Mouse (Mus musculus): ENCODE data around the gene Tmcc1. TPM values are rescaled to one million over a fixed set of nuclear protein-coding genes. Genes with fewer than 3 reads are reported as not detected.
"Not testable (repeated sequence)": the region's sequence is repeated elsewhere in the genome, so short reads cannot be mapped to it uniquely, and the experiment has no call there.

Tmcc1 gene
- polyA plus RNA-seq, 1 experiment from 2014 or later = 28.8 TPM

GRCm38 (mm10) chr6:116070558-116070957, 122.7 kb downstream of the Tmcc1 start:
- H3K27ac ChIP-seq = no peak overlapping the region
- no peaks in the 10 kb centered on the region for H3K9me3 ChIP-seq
- H3K27me3 ChIP-seq (replicated peaks) = no peaks in the 10 kb centered on the region
- peaks cover 17% of the 10 kb centered on the region for H3K4me1 ChIP-seq
- H3K36me3 ChIP-seq (replicated peaks) = no peaks in the 10 kb centered on the region
- 94% methylated on average over 3 of the region's 3 CpGs for WGBS
- no peak for ATAC-seq (replicated peaks)
- H3K4me3 ChIP-seq = no peak overlapping the region
- H3K4me2 ChIP-seq = no peak overlapping the region
- H3K9ac ChIP-seq = no peak overlapping the region

- Histone ChIP-seq H3K27me3 (replicated peaks) (no peaks in the 10 kb centered on the region), H3K9me3 (no peaks in the 10 kb centered on the region), H3K27ac (no peak overlapping the region), H3K9ac (no peak overlapping the region), H3K4me3 (no peak overlapping the region), H3K4me1 (0 out of 2 replicates have a peak, but pooled peaks cover 2% of the 10 kb centered on the region), H3K4me2 (no peak overlapping the region), H3K36me3 (replicated peaks) (no peaks in the 10 kb centered on the region)
- no peak for ATAC-seq (replicated peaks)
- WGBS = 29% methylated on average over 1 of the region's 1 CpGs
Observed at GRCm38 (mm10) chr6:116063516-116063915, 129.8 kb downstream of the Tmcc1 start.

- not testable (repeated sequence) for H3K4me2 ChIP-seq; H3K4me3 ChIP-seq; H3K27ac ChIP-seq; ATAC-seq (replicated peaks); H3K9ac ChIP-seq; H3K36me3 ChIP-seq (replicated peaks); H3K27me3 ChIP-seq (replicated peaks); H3K9me3 ChIP-seq
- peaks cover 33% of the 10 kb centered on the region for H3K4me1 ChIP-seq
Observed at GRCm38 (mm10) chr6:116059542-116059941, 133.7 kb downstream of the Tmcc1 start.

GRCm38 (mm10) chr6:116058541-116059300, 134.6 kb downstream of the Tmcc1 start:
- no peak overlapping the region for H3K27ac ChIP-seq
- H3K4me3 ChIP-seq = no peak overlapping the region
- H3K36me3 ChIP-seq (replicated peaks) = no peaks in the 10 kb centered on the region
- no peak overlapping the region for H3K9ac ChIP-seq
- no peak for ATAC-seq (replicated peaks)
- H3K4me1 ChIP-seq = peaks cover 40% of the 10 kb centered on the region
- no peaks in the 10 kb centered on the region for H3K9me3 ChIP-seq
- H3K27me3 ChIP-seq (replicated peaks) = no peaks in the 10 kb centered on the region
- 58% methylated on average over 3 of the region's 3 CpGs for WGBS
- no peak overlapping the region for H3K4me2 ChIP-seq

- H3K9ac ChIP-seq = peak overlapping the region; percentile 43
- H3K4me2 ChIP-seq = peak overlapping the region; percentile 48
- no peaks in the 10 kb centered on the region for H3K36me3 ChIP-seq (replicated peaks)
- no peaks in the 10 kb centered on the region for H3K27me3 ChIP-seq (replicated peaks)
- peak overlapping the region; percentile 87 for H3K27ac ChIP-seq
- H3K4me3 ChIP-seq = peak overlapping the region; percentile 36
- H3K9me3 ChIP-seq = no peaks in the 10 kb centered on the region
- H3K4me1 ChIP-seq = peaks cover 41% of the 10 kb centered on the region
- 6% methylated on average over 13 of the region's 13 CpGs for WGBS
- peak; percentile 93 for ATAC-seq (replicated peaks)
Observed at GRCm38 (mm10) chr6:116056676-116057264, 136.5 kb downstream of the Tmcc1 start.

- no peak overlapping the region for H3K9ac ChIP-seq
- H3K4me2 ChIP-seq = peak overlapping the region; percentile 48
Observed at GRCm38 (mm10) chr6:116055766-116056165, 137.5 kb downstream of the Tmcc1 start.

GRCm38 (mm10) chr6:116055001-116055471, 138.2 kb downstream of the Tmcc1 start:
- Histone ChIP-seq H3K36me3 (replicated peaks) (no peaks in the 10 kb centered on the region), H3K27me3 (replicated peaks) (no peaks in the 10 kb centered on the region), H3K4me3 (peak overlapping the region; percentile 1; the same call in 1 of the 2 replicates), H3K4me1 (peaks cover 50% of the 10 kb centered on the region), H3K4me2 (peak overlapping the region; percentile 23), H3K9ac (no peak overlapping the region), H3K27ac (no peak overlapping the region), H3K9me3 (no peaks in the 10 kb centered on the region)
- ATAC-seq (replicated peaks) = no peak
- 76% methylated on average over 1 of the region's 1 CpGs for WGBS

More at GRCm38 (mm10) chr6:116055766-116056165, 137.5 kb downstream of the Tmcc1 start:
- Histone ChIP-seq H3K27ac (0 out of 2 replicates have a peak overlapping the region, but pooled peaks have one; percentile 29), H3K9me3 (no peaks in the 10 kb centered on the region), H3K4me1 (peaks cover 43% of the 10 kb centered on the region), H3K27me3 (replicated peaks) (no peaks in the 10 kb centered on the region), H3K4me3 (peak overlapping the region; percentile 15; the same call in 1 of the 2 replicates), H3K36me3 (replicated peaks) (no peaks in the 10 kb centered on the region)
- no peak for ATAC-seq (replicated peaks)
- 63% methylated on average over 2 of the region's 2 CpGs for WGBS

- Histone ChIP-seq H3K4me3 (no peak overlapping the region), H3K27ac (no peak overlapping the region), H3K4me1 (peaks cover 21% of the 10 kb centered on the region), H3K9ac (no peak overlapping the region), H3K27me3 (replicated peaks) (no peaks in the 10 kb centered on the region), H3K4me2 (no peak overlapping the region), H3K36me3 (replicated peaks) (no peaks in the 10 kb centered on the region), H3K9me3 (no peaks in the 10 kb centered on the region)
- WGBS = 67% methylated on average over 1 of the region's 1 CpGs
- ATAC-seq (replicated peaks) = no peak
Observed at GRCm38 (mm10) chr6:116047896-116048295, 145.4 kb downstream of the Tmcc1 start.

GRCm38 (mm10) chr6:116047366-116047765, 145.9 kb downstream of the Tmcc1 start:
- no peak for ATAC-seq (replicated peaks)
- Histone ChIP-seq H3K27ac (no peak overlapping the region; the same call in 1 of the 2 replicates), H3K9ac (no peak overlapping the region), H3K27me3 (replicated peaks) (no peaks in the 10 kb centered on the region), H3K9me3 (0 out of 2 replicates have a peak, but pooled peaks cover 3% of the 10 kb centered on the region), H3K4me2 (no peak overlapping the region), H3K4me3 (no peak overlapping the region), H3K36me3 (replicated peaks) (no peaks in the 10 kb centered on the region), H3K4me1 (peaks cover 21% of the 10 kb centered on the region)
- WGBS = 76% methylated on average over 3 of the region's 3 CpGs

- Histone ChIP-seq H3K9me3 (0 out of 2 replicates have a peak, but pooled peaks cover 3% of the 10 kb centered on the region), H3K4me2 (no peak overlapping the region), H3K27me3 (replicated peaks) (no peaks in the 10 kb centered on the region), H3K4me1 (peaks cover 17% of the 10 kb centered on the region; the same call in 1 of the 2 replicates), H3K27ac (no peak overlapping the region), H3K9ac (no peak overlapping the region), H3K4me3 (no peak overlapping the region), H3K36me3 (replicated peaks) (no peaks in the 10 kb centered on the region)
- WGBS = 52% methylated on average over 2 of the region's 2 CpGs
- ATAC-seq (replicated peaks) = no peak
Observed at GRCm38 (mm10) chr6:116044039-116044438, 149.2 kb downstream of the Tmcc1 start.

- H3K4me1 ChIP-seq = 0 out of 2 replicates have a peak, but pooled peaks cover 6% of the 10 kb centered on the region
- no peaks in the 10 kb centered on the region for H3K27me3 ChIP-seq (replicated peaks)
- H3K27ac ChIP-seq = no peak overlapping the region
- 0 out of 2 replicates have a peak, but pooled peaks cover 3% of the 10 kb centered on the region for H3K9me3 ChIP-seq
- H3K36me3 ChIP-seq (replicated peaks) = no peaks in the 10 kb centered on the region
- WGBS = 93% methylated on average over 2 of the region's 2 CpGs
- H3K4me2 ChIP-seq = no peak overlapping the region
- no peak overlapping the region for H3K9ac ChIP-seq
- ATAC-seq (replicated peaks) = no peak
- H3K4me3 ChIP-seq = no peak overlapping the region
Observed at GRCm38 (mm10) chr6:116038222-116038621, 155.1 kb downstream of the Tmcc1 start.

GRCm38 (mm10) chr6:116037281-116037831, 155.9 kb downstream of the Tmcc1 start:
- H3K4me2 ChIP-seq = no peak overlapping the region
- H3K4me1 ChIP-seq = 0 out of 2 replicates have a peak, but pooled peaks cover 6% of the 10 kb centered on the region
- H3K27me3 ChIP-seq (replicated peaks) = no peaks in the 10 kb centered on the region
- no peak overlapping the region for H3K9ac ChIP-seq
- no peak for ATAC-seq (replicated peaks)
- no peak overlapping the region for H3K4me3 ChIP-seq
- H3K36me3 ChIP-seq (replicated peaks) = no peaks in the 10 kb centered on the region
- H3K9me3 ChIP-seq = no peaks in the 10 kb centered on the region
- WGBS = 88% methylated on average over 5 of the region's 5 CpGs
- H3K27ac ChIP-seq = no peak overlapping the region
